Mouse (Mus musculus) right cerebral cortex, postnatal 25 days (tissue): ENCODE data around the gene Lrmda.

Experiments
- DNase-seq: peaks from one replicate; pipeline ENCODE4 v3.0.0; 2022

Gene Lrmda

GRCm38 (mm10) chr14:22915463-22915862, 896.0 kb downstream of the Lrmda start:
- DNase-seq: no peak

- no peak for DNase-seq
Observed at GRCm38 (mm10) chr14:22918499-22918898, 899.0 kb downstream of the Lrmda start.

- DNase-seq: no peak
Observed at GRCm38 (mm10) chr14:22918931-22919330, 899.4 kb downstream of the Lrmda start.

- DNase-seq: no peak
Observed at GRCm38 (mm10) chr14:22921152-22921551, 901.6 kb downstream of the Lrmda start.

- DNase-seq: no peak
Observed at GRCm38 (mm10) chr14:22921796-22922195, 902.3 kb downstream of the Lrmda start.

GRCm38 (mm10) chr14:22922571-22922970, 903.1 kb downstream of the Lrmda start:
- no peak for DNase-seq

GRCm38 (mm10) chr14:22923251-22923650, 903.7 kb downstream of the Lrmda start:
- DNase-seq: no peak

- no peak for DNase-seq
Observed at GRCm38 (mm10) chr14:22928263-22928662, 908.8 kb downstream of the Lrmda start.

- DNase-seq: no peak
Observed at GRCm38 (mm10) chr14:22928683-22929082, 909.2 kb downstream of the Lrmda start.

GRCm38 (mm10) chr14:22929585-22929984, 910.1 kb downstream of the Lrmda start:
- no peak for DNase-seq

GRCm38 (mm10) chr14:22930488-22931046, 911.1 kb downstream of the Lrmda start:
- no peak for DNase-seq

- DNase-seq: no peak
Observed at GRCm38 (mm10) chr14:22931114-22931822, 911.8 kb downstream of the Lrmda start.

- no peak for DNase-seq
Observed at GRCm38 (mm10) chr14:22936701-22937100, 917.2 kb downstream of the Lrmda start.

- no peak for DNase-seq
Observed at GRCm38 (mm10) chr14:22940576-22940975, 921.1 kb downstream of the Lrmda start.

GRCm38 (mm10) chr14:22942569-22942968, 923.1 kb downstream of the Lrmda start:
- no peak for DNase-seq

- DNase-seq: no peak
Observed at GRCm38 (mm10) chr14:22949466-22949865, 930.0 kb downstream of the Lrmda start.

GRCm38 (mm10) chr14:22952981-22953380, 933.5 kb downstream of the Lrmda start:
- no peak for DNase-seq

GRCm38 (mm10) chr14:22960166-22960565, 940.7 kb downstream of the Lrmda start:
- no peak for DNase-seq

GRCm38 (mm10) chr14:22964796-22965660, 945.5 kb downstream of the Lrmda start:
- DNase-seq: no peak

GRCm38 (mm10) chr14:22968705-22969104, 949.2 kb downstream of the Lrmda start:
- no peak for DNase-seq

- no peak for DNase-seq
Observed at GRCm38 (mm10) chr14:22986736-22987135, 967.2 kb downstream of the Lrmda start.

- no peak for DNase-seq
Observed at GRCm38 (mm10) chr14:22988090-22988669, 968.7 kb downstream of the Lrmda start.

GRCm38 (mm10) chr14:22995184-22995935, 975.8 kb downstream of the Lrmda start:
- no peak for DNase-seq
